Mouse (Mus musculus) testis, adult 2 months (tissue): ENCODE measurements at regions not wholly inside any gene's neighbourhood (a gene's known extent, or its start where the extent isn't known, plus 50 kb on each side); places are given as distances from the start of the nearest gene placed in this dataset.

Experiments
- H3K27ac ChIP-seq: fragments of 200-500 bp; 2 replicates; pipeline ENCODE4 v1.5.1; 2012; ENCODE audit warnings: low read depth, low read length; ENCODE audit not compliant: control insufficient read depth, insufficient read depth
- H3K27me3 ChIP-seq: fragments of 200-500 bp; 2 replicates; pipeline ENCODE4 v1.6.1; 2012; ENCODE audit warnings: mild to moderate bottlenecking, low read length, moderate library complexity; ENCODE audit not compliant: control insufficient read depth, insufficient read depth
- H3K36me3 ChIP-seq: fragments of 200-500 bp; 2 replicates; pipeline ENCODE4 v1.6.1; 2012; ENCODE audit warnings: mild to moderate bottlenecking, low read length; ENCODE audit not compliant: control insufficient read depth, insufficient read depth
- H3K4me1 ChIP-seq: fragments of 200-500 bp; 2 replicates; pipeline ENCODE4 v1.6.1; 2012; ENCODE audit warnings: low read length; ENCODE audit not compliant: control insufficient read depth, insufficient read depth
- H3K4me3 ChIP-seq: fragments of 200-500 bp; 2 replicates; pipeline ENCODE4 v1.5.1; 2012; ENCODE audit warnings: low read depth, mild to moderate bottlenecking, low read length, moderate library complexity, mixed read lengths; ENCODE audit not compliant: control insufficient read depth
- CTCF ChIP-seq: fragments of 200-500 bp; IDR thresholded peaks from 2 replicates; pipeline ENCODE4 v1.5.1; 2012; ENCODE audit warnings: low read depth, mild to moderate bottlenecking, inconsistent platforms, low read length, moderate library complexity; ENCODE audit not compliant: control insufficient read depth, insufficient read depth, insufficient replicate concordance
- POLR2A ChIP-seq: fragments of 200-500 bp; IDR thresholded peaks from 2 replicates; pipeline ENCODE4 v1.6.1; 2012; ENCODE audit warnings: low read depth, mild to moderate bottlenecking, inconsistent platforms, low read length, moderate library complexity; ENCODE audit not compliant: control insufficient read depth

- no peaks in the 10 kb centered on the region for H3K27me3 ChIP-seq
- peaks cover 8% of the 10 kb centered on the region for H3K4me1 ChIP-seq
- TF ChIP-seq CTCF, result no peak
- TF ChIP-seq POLR2A, result no peak
- no peaks in the 10 kb centered on the region for H3K36me3 ChIP-seq
- H3K4me3 ChIP-seq, result peak overlapping the region; percentile 62
- peak overlapping the region; percentile 40; the same call in 1 of the 2 replicates for H3K27ac ChIP-seq
Observed at GRCm38 (mm10) chr17:51962529-51963110, 129.5 kb upstream of the Satb1 start.

GRCm38 (mm10) chr17:51961337-51961736, 128.2 kb upstream of the Satb1 start:
- H3K4me3 ChIP-seq, result no peak overlapping the region
- H3K4me1 ChIP-seq, result peaks cover 8% of the 10 kb centered on the region
- no peak for TF ChIP-seq POLR2A
- no peak for TF ChIP-seq CTCF
- H3K27ac ChIP-seq, result no peak overlapping the region
- H3K27me3 ChIP-seq, result no peaks in the 10 kb centered on the region
- H3K36me3 ChIP-seq, result no peaks in the 10 kb centered on the region

- H3K27me3 ChIP-seq, result no peaks in the 10 kb centered on the region
- no peak overlapping the region for H3K4me3 ChIP-seq
- no peaks in the 10 kb centered on the region for H3K36me3 ChIP-seq
- H3K4me1 ChIP-seq, result no peaks in the 10 kb centered on the region
- TF ChIP-seq CTCF (no peak), POLR2A (no peak)
- H3K27ac ChIP-seq, result no peak overlapping the region
Observed at GRCm38 (mm10) chr17:51956275-51956674, 123.2 kb upstream of the Satb1 start.

GRCm38 (mm10) chr17:51937707-51938106, 104.6 kb upstream of the Satb1 start:
- H3K4me1 ChIP-seq, result no peaks in the 10 kb centered on the region
- no peak overlapping the region for H3K4me3 ChIP-seq
- H3K27ac ChIP-seq, result no peak overlapping the region
- TF ChIP-seq POLR2A (no peak), CTCF (no peak)
- H3K27me3 ChIP-seq, result no peaks in the 10 kb centered on the region
- no peaks in the 10 kb centered on the region for H3K36me3 ChIP-seq

- Histone ChIP-seq H3K4me1 (no peaks in the 10 kb centered on the region), H3K36me3 (no peaks in the 10 kb centered on the region), H3K4me3 (no peak overlapping the region), H3K27me3 (no peaks in the 10 kb centered on the region), H3K27ac (no peak overlapping the region)
- no peak for TF ChIP-seq POLR2A
- TF ChIP-seq CTCF, result no peak
Observed at GRCm38 (mm10) chr17:51936071-51936470, 103.0 kb upstream of the Satb1 start.

- Histone ChIP-seq H3K36me3 (no peaks in the 10 kb centered on the region), H3K27me3 (no peaks in the 10 kb centered on the region), H3K4me3 (no peak overlapping the region), H3K4me1 (no peaks in the 10 kb centered on the region), H3K27ac (no peak overlapping the region)
- TF ChIP-seq POLR2A (no peak), CTCF (no peak)
Observed at GRCm38 (mm10) chr17:51926392-51926791, 93.3 kb upstream of the Satb1 start.

- Histone ChIP-seq H3K27ac (no peak overlapping the region), H3K4me1 (no peaks in the 10 kb centered on the region), H3K36me3 (no peaks in the 10 kb centered on the region), H3K27me3 (no peaks in the 10 kb centered on the region), H3K4me3 (no peak overlapping the region)
- TF ChIP-seq POLR2A (no peak), CTCF (no peak)
Observed at GRCm38 (mm10) chr17:51907031-51907430, 73.9 kb upstream of the Satb1 start.

GRCm38 (mm10) chr17:51906418-51906817, 73.3 kb upstream of the Satb1 start:
- no peaks in the 10 kb centered on the region for H3K27me3 ChIP-seq
- TF ChIP-seq CTCF, result no peak
- no peaks in the 10 kb centered on the region for H3K36me3 ChIP-seq
- no peak overlapping the region for H3K27ac ChIP-seq
- no peaks in the 10 kb centered on the region for H3K4me1 ChIP-seq
- H3K4me3 ChIP-seq, result no peak overlapping the region
